Mouse (Mus musculus) embryo, embryonic 10.5 days (tissue): ENCODE data around the gene Bcor.

Source experiments
- DNase-seq: peaks from one replicate; pipeline ENCODE4 v3.0.0-alpha.2; 2015; ENCODE audit warnings: low spot score

Gene Bcor

GRCm38 (mm10) chrX:12085949-12086348 is 74.2 kb downstream of the Bcor start:
- DNase-seq: no peak

- DNase-seq: no peak
These were observed 74.9 kb downstream of the Bcor start for GRCm38 (mm10) chrX:12085290-12085689.

- DNase-seq: no peak
These were observed 75.5 kb downstream of the Bcor start for GRCm38 (mm10) chrX:12084698-12085097.

- DNase-seq: no peak
These were observed 76.5 kb downstream of the Bcor start for GRCm38 (mm10) chrX:12083631-12084030.

DNA sequence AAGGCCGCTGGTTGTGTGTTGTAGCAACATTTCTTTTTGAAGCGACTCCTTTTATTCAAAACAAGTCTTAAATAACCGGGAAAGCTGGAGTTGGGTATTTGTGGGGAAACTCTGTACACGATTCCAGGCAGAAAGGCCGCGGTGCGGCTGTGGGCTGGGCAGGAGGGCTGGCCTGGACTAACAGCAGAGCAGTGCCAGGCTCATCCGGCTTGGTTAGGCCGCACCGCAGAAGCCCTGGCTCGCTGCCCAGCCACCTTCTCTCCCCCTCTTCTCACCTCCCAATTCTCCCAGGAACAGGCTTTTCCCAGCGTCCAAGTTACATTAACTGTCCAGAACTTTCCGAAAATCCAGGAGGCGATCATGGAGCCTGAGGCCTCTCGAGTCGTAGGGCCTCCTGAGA is 77.4 kb downstream of the Bcor start:
- DNase-seq: no peak

DNA sequence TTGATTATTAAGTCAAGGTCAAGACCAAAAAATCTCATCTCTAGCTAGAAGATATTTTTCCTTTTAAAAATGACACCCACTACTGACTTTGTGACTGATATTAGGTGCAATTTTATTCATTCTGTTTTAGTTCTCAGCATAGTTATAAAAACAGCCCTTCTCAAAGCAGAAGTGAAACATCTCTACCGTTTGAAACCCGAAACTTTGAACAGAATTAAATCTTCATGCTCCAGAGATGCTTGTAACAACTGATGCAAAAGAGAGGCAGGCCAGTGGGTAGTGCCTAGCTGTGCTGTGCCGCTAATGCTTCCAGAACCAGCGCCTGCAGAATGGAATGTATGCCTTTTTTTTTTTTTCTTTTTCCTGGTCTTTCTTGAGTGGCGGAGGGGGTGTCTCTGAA is 78.0 kb downstream of the Bcor start:
- no peak for DNase-seq

DNA sequence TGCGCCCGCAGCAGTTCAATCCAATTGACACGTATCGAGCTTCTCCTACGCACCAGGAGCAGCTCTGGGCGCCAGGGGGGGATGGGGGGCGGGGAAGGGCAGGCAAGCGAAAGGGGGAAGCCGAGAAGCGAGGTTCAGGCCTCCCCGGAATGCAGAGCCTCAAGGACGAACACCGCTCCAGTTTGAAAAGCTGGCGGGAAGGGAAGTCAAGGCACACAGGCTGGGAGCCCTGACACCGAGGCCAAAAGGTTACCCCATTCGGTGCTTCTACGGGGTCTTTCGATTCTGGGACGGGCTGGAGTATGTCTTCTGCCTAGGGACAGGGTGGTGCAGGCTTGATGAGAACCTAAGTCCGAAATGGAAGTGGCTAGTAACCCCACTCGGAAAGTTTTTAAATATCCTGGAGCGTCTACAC is 78.4 kb downstream of the Bcor start:
- DNase-seq: no peak

DNA sequence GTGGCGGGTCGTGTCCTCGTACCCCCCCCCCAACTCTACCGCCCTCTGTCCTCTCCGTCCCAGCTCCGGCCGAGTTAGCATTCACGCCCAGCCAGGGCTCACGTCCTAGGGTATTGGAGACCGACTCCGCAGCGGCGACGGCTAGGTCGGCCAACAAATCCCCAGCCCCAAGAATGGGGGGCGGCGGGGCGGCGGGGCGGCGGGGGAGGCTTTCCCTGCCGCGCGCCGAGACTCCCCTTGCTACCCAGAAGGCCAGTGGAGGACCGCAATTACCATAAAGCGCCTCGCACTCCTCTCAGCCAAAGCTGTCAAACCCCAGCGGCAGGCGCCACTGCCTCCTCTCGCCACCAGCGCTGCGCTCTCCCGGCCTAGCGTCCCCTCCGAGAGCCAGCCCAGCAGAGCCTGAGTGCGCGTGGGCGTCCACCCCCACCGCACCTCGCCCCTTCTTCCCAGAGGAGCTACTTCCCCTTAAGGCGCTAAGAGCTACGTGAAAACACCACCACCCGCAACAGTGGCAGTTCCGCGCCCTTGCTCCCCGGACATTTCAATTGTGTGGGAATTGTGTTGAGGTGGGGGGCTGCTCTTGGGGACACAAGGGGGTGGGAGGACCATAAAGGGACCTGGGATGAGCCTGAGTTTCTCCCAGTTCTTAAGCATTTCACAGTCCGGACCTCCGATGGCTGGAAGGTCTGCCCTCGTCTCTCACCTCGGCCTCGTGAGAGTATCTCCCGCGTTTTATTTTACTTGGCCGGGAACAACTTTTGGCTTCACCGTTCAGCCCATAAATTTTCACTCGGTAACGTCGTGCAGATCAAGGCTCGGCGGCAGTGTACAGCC is 79.0 kb downstream of the Bcor start:
- DNase-seq: peak; percentile 70

- DNase-seq: peak; percentile 72
These were observed 79.9 kb downstream of the Bcor start for GRCm38 (mm10) chrX:12080095-12080903.

- no peak for DNase-seq
These were observed 80.7 kb downstream of the Bcor start for GRCm38 (mm10) chrX:12079309-12080094.

DNA sequence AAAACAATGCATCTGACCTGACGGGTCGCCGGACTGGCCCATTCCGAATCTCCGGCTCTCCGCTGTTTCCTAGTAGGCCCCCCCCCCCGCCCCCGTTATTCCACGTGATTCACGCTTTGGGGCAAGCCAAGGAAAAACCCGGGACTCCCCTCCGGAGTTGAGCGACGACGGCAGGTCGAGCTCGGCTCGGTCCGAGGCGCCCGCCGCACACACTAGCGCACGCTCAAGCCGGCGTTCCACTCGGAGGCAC is 81.2 kb downstream of the Bcor start:
- DNase-seq: peak; percentile 42

DNA sequence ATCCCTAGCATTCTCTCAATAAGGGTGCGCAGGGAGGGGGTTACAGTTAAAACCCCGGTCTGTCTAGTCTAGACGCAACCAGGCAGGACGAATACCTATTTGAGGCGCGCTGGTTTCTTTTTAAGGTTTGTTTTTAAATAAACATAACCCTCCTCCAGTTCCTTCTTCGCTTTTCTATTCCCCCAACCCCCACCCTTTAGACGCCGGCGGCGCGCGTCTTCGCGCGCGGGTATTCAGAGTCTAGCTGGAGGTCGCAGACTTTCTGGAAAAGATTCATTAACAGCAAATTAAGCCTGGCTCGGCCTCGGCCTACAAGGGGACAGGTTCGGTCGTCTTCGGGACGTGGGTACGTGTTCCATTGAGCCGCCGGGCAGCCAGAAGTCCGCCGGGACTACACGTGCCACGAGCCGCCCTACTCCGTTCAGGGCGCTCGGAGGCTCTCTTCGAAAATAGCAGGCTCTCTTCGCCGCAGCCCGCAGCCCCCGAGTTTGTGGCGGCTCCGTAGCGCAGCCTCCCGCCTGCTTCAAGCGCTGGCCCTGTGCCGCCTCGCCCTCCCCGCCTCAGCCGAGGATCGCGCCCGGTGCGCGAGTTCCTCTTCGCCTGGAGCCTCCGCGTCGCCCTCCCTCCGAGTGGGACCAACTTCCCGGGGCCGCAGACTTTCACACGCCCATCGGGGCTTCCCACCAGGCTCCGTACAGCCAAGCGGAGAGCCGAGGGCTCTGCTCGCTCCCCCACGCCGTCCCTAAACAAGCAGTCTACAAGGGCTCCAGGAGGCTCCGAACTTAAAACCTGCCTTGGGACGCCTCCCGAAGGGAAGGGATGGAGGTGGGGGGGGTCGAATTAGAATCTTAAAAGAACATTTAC is 81.7 kb downstream of the Bcor start:
- DNase-seq: peak; percentile 51

DNA sequence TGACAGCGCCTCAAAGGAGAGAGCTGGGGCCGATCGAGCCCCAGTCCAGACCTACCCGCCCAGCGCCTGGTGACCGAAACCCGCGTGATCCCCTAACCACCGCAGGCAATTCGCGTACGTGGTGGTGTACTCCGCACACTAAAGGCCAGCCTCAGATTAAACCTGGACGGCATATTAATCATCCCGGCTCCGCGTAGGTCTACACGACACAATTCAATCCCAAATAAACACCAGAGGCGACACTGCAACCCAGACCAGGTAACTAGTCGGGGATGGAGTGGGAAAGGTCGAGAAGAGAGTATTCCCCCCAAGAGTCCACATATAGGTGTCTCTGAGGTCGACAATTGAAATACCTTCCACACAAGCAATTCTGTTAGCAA is 82.6 kb downstream of the Bcor start:
- DNase-seq: no peak

DNA sequence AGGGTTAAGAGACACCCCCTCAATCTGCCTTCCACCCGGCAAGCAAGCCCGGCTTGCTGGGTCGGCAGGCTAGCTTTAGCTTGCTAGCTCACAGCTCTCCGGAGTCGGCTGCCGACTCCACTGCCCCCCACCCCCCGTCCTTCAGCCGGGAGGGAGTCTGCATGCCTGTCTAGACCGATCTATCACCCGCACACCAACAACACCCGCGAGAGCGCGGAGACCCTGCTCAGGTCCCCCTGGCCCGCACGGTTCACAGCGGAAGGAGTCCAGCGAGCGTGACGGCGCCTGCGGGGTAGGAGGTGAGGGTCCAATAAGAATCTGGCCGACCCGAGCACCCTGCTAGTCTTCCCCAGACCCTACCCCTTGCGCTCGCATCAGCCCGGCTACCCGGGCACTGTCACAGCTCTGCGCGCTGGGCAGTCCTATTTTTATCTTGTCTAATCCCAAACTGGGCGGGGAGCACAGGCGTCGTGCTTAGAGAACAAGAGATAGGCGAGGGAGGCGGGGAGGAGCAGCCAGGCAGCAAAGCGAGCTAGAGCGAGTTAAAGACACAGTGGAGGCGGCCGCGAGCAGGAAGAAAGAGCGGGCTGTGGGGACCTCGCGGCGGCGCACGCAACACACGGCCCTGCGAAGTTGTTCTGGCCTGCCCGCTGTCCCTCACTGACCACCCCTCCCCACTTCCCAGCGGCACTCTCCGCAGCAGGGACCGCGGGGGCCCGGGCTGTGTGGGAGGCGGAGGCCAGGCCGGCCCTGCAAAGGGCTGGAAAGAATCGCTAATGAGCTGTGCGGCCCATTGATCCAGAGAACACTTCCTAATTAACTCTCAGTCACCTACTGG is 83.2 kb downstream of the Bcor start:
- DNase-seq: peak; percentile 65

DNA sequence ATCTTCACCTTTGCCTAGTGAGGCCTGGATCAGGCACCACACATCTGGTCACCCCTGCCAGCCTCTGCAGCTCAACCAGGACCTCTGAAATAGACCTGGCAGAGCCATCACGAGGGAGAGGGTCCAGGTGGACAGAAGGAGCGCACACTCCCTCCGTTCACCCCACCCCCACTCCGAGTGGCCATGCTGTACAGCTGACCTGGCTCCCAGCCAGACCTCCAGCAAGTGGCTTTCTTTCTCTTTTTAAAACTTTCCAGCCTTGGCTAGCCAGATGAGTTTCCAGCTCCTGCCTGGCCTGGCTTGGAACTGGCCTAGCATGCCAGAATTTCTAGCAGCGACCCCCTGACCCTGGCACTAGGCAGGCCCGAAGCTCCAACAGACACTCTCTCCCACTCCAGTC is 87.4 kb downstream of the Bcor start:
- DNase-seq: no peak

DNA sequence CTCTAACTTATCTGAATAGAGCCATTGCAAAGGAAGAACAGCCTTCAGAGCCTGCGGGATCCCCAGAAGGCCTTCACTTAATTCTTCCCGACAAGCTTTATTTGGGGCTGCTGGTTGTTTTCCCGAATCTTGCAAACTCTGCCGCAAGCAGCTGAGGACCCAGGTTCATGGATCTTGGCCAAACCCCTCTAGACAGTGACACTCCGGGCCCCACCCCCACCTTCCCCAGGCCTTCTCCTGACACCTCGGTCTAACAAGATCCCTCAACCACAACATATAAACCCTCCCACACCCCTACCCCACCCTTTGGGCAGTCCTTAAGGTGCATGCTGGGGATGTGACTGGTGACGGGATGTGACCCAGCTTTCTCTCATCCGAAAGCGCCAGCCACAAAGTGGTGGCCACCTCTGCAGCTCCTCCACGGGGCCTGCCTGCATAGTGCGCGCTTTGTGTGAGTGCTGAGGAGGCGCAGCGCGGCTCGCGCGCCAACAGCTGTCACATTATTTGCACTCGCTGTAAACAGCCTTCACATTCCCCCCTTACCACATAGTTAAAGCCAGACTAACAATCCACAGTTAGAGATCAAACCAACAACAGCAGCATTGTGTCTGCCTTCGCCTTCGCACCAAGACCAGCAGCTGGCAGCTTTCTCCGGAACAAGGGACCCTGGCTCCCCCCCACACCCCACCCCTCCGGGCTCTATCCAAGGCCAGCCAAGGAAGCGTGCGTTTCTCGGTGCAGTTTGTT is 91.0 kb downstream of the Bcor start:
- DNase-seq: no peak

DNA sequence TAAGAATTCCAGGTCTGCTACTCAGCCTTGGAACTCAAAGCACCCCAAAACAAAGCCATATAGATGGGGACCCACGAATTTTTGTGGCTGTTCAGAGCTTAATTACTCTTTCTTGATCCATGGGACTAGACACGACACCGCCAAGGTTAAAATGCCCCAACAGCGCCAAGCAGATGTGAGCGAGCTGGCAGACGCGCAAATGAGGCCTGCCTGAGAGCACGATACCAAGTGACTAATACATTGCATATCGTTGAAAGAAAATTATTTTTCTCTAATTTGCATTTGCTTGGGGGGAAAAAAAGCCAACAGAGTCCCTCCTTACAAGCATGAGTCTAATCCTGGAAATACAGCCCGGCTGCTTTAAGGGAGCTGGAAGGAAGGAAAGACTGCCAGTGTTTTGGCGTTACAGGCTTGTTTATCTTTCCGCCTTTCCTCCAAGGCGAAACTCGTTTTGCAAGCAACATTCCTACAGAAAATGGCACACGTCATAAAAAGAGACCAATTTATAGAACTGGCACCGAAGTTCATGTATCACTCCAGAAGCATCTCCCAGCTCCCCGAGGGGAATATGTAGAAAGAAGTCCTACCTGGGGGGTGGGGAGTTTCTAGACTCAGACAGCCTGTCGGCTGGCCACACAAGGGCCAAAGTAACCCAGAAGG is 92.2 kb downstream of the Bcor start:
- DNase-seq: no peak

GRCm38 (mm10) chrX:12067031-12067430 is 93.1 kb downstream of the Bcor start:
- no peak for DNase-seq

GRCm38 (mm10) chrX:12065782-12066181 is 94.4 kb downstream of the Bcor start:
- DNase-seq: no peak

DNA sequence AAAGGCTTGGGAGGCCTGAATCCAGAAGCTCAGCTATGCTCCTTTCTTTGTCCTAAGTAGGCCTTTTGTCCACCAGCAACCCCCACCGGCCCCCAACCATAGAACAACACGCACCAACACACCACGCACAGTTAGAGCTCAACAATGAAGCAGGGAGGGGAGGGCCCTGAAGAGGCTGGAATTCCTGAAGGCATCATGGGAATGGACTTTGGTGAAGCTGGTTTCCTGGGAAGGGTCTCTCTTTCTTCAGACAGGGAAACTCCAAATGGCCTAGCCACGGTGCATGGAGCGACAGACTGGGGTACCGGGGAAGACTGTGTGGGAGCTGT is 97.3 kb downstream of the Bcor start:
- DNase-seq: no peak
